Mouse (Mus musculus) brain, embryonic 14.5 days (tissue): ENCODE results near the gene Krtap4-16.

Source experiments
- CTCF ChIP-seq: fragments of 200-500 bp; IDR thresholded peaks from 2 replicates; pipeline ENCODE4 v1.5.1; 2012; ENCODE audit warnings: inconsistent platforms, mild to moderate bottlenecking, moderate library complexity, borderline replicate concordance; ENCODE audit not compliant: insufficient read depth, insufficient read length; ENCODE audit errors: extremely low read depth
- POLR2A ChIP-seq: fragments of 200-500 bp; IDR thresholded peaks from 2 replicates; pipeline ENCODE4 v1.6.1; 2012; ENCODE audit warnings: mild to moderate bottlenecking, inconsistent platforms, borderline replicate concordance; ENCODE audit not compliant: poor library complexity, insufficient read depth, insufficient read length, severe bottlenecking; ENCODE audit errors: extremely low read depth

DNA sequence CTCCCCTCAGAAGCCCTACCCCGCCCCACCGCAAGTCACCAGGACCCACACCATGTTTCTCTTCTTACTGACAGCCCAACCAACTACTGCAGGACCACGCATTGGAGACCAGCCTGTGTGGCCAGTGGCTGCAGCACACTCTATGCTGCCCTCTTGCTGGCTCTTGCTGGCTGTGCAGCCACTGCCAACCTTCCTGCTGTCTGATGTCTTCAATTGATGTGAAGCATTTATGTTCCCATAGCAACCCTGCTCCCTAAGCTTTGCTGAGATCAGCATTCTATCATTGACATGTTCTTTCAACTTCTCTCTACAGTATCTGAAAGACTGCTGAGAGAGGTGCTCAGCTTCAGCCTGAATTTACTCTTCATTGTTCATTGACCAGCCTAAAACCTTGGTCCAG lies 2.7 kb upstream of the Krtap4-16 start:
- TF ChIP-seq POLR2A (no peak), CTCF (peak; percentile 43; the same call in 1 of the 2 replicates)
